Mouse (Mus musculus) c-Kit-positive CD71-positive TER-119-negative erythroid progenitor cells, embryonic 14.5 days (primary cell): ENCODE results near the gene Bcl2l1.

Source experiments
- DNase-seq: peaks from one replicate; pipeline ENCODE4 v3.0.0-alpha.2; 2013; ENCODE audit warnings: low read depth

The Bcl2l1 gene

GRCm38 (mm10) chr2:152737306-152738221 lies 94.0 kb downstream of the Bcl2l1 start:
- DNase-seq: no peak

GRCm38 (mm10) chr2:152736748-152737147 lies 94.8 kb downstream of the Bcl2l1 start:
- DNase-seq: no peak

- peak; percentile 91 for DNase-seq
Observed at GRCm38 (mm10) chr2:152736090-152736601, 95.4 kb downstream of the Bcl2l1 start, which contains the start of gene Id1. Gene Id1 (plus strand): TSS chr2:152736251.

GRCm38 (mm10) chr2:152734984-152735383 lies 96.5 kb downstream of the Bcl2l1 start:
- DNase-seq: no peak

- no peak for DNase-seq
Observed at GRCm38 (mm10) chr2:152734501-152734900, 97.0 kb downstream of the Bcl2l1 start.

- no peak for DNase-seq
Observed at GRCm38 (mm10) chr2:152733201-152733600, 98.3 kb downstream of the Bcl2l1 start.
